Mouse (Mus musculus): ENCODE results near the gene Aurkaip1. TPM values are rescaled to one million over a fixed set of nuclear protein-coding genes. Genes with fewer than 3 reads are reported as not detected.
"Not testable (repeated sequence)": the region's sequence is repeated elsewhere in the genome, so short reads cannot be mapped to it uniquely, and the experiment has no call there.

Gene Aurkaip1
- 100 to 1,000 TPM; 146 to 149 TPM for total RNA-seq (2021)
- long read RNA-seq, experiment 1, transcript Aurkaip1-202 (4 exons, 773 nt): minor isoform, 10 of 255 reads
- long read RNA-seq, experiment 1, transcript Aurkaip1-201 (4 exons, 1,159 nt): major isoform, 196 of 255 reads
- long read RNA-seq, experiment 1, transcript Aurkaip1-203 (3 exons, 1,029 nt): minor isoform, 24 of 255 reads
- long read RNA-seq, experiment 1, partial matches to known transcripts: 5 of 255 reads
- long read RNA-seq, experiment 1, other reads (novel, unspliced or antisense): 20 of 255 reads
- long read RNA-seq, experiment 2, transcript Aurkaip1-203 (3 exons, 1,029 nt): minor isoform, 15 of 170 reads
- long read RNA-seq, experiment 2, transcript Aurkaip1-202 (4 exons, 773 nt): minor isoform, 12 of 170 reads
- long read RNA-seq, experiment 2, transcript Aurkaip1-201 (4 exons, 1,159 nt): major isoform, 122 of 170 reads
- long read RNA-seq, experiment 2, partial matches to known transcripts: 8 of 170 reads
- long read RNA-seq, experiment 2, other reads (novel, unspliced or antisense): 13 of 170 reads

DNA sequence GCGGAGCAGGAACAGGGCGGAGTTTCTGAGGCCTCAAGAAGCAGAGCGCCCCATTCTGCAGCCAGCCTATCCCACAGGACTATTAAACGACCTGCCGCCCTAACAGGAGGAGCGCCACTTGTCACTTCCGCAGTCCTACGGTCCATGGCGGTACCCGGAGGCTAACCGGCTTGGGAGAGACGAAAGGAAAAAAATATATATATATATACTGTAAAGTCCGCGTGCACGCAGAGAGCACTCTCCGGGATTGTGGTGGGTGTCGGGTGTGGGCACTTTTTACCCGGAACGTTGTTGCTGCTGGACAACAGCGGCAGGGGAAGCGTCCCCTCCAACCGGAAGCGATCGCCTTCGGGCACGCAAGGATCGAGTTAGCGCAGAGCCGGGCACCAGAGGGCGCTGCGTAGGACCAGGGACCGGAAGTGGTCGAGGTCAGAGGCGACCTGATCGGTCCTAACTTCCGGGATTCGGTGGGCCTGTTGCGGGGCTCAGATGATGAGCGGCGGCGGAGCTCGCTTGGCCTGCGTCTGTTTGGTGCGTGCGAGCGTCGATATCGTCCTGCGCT, at the start of gene Aurkaip1:
Aurkaip1 (plus strand) TSS at position 68 of the 562 bp plus-strand sequence.
- peak; percentile 97 for DNase-seq

DNA sequence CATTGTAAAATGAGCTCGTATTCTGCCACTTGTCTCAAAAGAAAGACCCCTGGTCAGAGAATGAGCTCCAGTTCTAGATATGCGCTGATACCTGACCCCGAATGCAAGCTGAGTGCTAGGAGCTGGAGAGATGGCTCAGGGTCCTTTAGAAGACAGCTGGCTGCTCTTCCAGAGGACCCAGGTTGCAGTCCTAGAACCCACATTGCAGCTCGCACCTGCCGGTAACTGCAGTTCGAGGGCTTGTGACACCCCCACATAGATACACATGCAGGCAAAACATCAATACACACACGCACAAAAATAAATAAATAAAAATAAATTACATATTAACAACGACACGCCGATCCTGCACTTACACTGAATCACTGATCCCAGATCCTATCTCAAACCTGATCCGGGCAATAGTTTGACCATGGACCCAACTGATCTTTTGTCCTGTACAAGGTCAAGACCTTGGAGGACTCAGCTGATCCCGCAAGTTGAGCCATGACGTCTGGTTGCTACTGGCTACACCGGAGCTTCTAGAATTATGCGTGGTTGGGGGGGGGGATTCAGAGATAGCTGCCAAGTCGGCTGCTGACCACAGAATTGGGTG, 47.5 kb upstream of the Aurkaip1 start:
- DNase-seq: no peak

GRCm38 (mm10) chr4:155784081-155784701, 46.9 kb upstream of the Aurkaip1 start:
- peak; percentile 86 for DNase-seq

- DNase-seq: no peak
These were observed 45.8 kb upstream of the Aurkaip1 start for GRCm38 (mm10) chr4:155785246-155785645.

DNA sequence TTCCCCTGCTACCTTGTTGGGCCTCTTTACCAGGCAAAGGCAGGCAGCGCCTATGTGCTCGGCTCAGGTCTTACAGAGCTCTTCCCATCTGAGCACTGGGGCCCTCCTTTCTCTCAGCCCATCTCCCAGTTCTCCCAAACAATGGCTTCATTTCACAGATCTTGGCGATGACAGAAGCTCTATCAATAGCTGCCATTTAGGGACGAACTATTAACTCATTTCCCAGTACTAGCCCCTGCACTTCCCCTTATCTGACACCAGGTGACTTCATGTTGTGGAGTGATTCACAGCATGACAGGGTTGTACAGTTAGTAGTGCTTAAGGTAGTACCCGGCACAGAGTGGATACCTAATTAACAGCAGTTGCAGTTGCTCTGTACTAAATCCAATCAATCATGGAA, 45.3 kb upstream of the Aurkaip1 start, which contains the start of gene Tmem88b:
Tmem88b (minus strand) TSS at position 56 of the 400 bp plus-strand sequence.
- no peak for DNase-seq

DNA sequence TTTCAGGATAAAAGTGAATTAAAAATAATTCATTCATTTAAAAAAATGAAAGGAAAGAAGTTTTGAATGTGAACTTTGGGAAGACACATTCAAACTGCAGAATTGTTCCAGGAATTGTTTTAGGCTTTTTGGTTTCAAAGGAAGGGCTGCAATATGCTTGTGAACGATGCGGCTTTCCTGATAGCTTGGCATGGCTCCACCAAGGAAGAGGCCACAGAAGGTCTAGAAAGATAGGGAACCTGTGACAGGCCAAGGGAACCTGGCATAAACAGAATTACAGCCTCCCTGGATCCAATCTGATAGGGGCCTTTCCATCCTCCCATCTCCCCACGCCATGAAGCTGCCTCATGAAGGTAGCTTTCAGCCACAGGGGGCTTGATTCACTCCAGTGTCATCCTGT, 42.8 kb upstream of the Aurkaip1 start:
- no peak for DNase-seq

DNA sequence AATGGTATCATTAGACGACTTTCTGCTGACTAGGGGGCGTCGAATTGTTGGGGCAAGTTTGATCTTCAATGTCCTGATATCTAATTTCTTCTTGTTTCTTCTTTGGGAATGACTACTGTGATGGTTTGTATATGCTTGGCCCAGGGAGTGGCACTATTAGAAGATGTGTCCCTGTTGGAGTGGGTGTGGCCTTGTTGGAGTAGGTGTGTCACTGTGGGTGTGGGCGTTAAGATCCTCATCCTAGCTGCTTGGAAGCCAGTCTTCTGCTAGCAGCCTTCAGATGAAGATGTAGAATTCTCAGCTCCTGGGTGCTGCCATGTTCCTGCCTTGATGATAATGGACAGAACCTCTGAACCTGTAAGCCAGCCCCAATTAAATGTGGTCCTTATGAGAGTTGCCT, 42.2 kb upstream of the Aurkaip1 start:
- DNase-seq: not testable (repeated sequence)

GRCm38 (mm10) chr4:155790021-155790489, 41.0 kb upstream of the Aurkaip1 start, which contains the start of gene Ankrd65:
TSS of gene Ankrd65 (plus strand) at chr4:155790439.
- no peak for DNase-seq

DNA sequence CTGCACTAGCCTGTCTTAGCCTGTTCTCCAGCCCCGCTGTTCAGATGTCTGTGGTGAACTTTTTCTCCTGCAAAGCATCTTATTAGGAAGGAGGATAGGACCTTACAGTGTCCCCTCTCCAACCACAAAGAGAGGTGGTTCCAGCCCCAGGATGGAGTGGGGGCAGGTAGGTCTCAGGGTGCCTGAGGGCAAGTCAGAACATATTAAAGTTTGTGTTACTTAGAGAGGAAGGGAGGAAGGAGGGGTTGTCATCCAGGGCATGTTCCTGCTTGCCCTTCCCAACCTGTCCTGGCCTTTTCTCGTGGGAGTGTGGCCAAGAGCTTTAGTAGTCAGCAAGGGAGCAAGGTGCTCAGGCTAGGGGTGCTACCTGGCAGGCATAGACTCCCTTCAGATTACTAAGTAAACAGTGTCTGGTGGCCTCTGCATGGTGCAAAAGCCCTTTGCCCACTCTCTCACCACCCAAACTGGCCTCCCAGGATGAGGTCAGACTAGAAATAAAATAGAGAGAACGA, 40.4 kb upstream of the Aurkaip1 start:
- DNase-seq: no peak

GRCm38 (mm10) chr4:155791240-155791933, 39.7 kb upstream of the Aurkaip1 start:
- no peak for DNase-seq

- DNase-seq: no peak
These were observed 37.3 kb upstream of the Aurkaip1 start for GRCm38 (mm10) chr4:155793730-155794129.

DNA sequence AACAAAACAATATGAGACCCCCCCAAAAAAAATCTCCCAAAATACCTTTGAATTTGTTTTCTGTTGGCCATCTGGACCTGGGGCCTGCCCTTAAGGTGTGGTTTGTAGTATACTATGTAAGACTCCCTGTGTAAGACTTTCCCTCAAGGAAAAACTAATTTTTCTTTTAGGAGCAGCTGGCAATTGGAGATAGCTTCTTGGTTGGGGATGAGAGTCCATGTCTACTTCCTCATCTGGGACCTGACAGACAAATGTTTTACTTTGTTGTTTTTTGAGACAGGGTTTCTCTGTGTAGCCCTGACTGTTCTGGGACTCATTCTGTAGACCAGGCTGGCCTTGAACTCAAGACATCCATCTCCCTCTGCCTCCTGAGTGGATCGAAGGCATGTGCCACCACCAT, 29.0 kb upstream of the Aurkaip1 start:
- DNase-seq: no peak

- no peak for DNase-seq
These were observed 28.2 kb upstream of the Aurkaip1 start, which contains the start of gene Mrpl20 for GRCm38 (mm10) chr4:155802741-155803339. TSS of gene Mrpl20 (plus strand) at chr4:155802878.

DNA sequence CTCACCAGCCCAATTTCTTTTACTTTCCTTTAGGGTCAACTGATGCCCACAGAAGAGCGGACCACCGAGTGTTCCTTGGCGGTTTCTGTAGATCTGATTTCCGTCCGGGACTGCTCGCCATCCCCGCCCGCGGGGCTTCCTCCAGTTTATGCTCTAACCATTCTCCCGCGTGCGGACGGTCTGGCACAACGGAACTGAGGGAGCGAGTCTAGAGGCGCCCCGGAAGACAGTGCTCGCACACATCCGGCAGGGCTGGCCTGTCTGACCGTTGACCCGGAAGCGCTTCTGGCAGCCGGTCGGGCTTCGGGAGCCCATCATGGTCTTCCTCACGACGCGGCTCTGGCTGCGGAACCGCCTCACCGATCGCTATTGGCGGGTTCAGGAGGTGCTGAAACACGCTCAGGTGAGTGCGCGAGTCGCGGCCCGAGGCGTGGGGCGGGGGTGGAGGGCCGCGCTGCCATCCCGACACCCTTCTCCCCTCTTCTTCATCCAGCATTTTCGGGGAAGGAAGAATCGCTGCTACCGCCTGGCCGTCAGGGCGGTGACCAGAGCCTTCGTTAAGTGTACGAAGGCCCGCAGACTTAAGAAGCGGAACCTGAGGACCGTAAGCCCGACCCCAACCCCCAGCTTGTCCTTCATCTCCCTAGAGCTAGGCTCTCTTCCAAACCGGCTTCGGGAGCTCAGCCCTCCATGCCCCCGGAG, 27.6 kb upstream of the Aurkaip1 start:
- DNase-seq: peak; percentile 97

DNA sequence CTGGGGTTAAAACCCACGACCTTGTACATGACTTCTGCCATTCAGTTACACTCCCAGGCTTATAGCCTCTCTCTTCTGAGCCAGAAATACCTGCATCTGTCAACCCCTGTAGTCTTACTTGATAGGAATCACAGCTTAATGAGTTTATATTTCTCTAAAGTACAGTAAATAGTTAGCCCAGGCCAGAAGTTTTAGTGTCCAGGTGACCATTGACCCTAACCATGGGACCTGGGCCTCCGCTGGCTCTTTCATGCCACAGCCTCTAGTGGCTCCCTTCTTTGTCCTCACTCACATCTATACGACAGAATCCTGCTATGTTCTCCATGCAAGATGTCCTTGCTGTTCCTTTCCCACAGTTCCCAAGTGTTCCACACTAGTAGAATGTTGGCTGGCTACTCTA, 23.2 kb upstream of the Aurkaip1 start:
- DNase-seq: no peak

DNA sequence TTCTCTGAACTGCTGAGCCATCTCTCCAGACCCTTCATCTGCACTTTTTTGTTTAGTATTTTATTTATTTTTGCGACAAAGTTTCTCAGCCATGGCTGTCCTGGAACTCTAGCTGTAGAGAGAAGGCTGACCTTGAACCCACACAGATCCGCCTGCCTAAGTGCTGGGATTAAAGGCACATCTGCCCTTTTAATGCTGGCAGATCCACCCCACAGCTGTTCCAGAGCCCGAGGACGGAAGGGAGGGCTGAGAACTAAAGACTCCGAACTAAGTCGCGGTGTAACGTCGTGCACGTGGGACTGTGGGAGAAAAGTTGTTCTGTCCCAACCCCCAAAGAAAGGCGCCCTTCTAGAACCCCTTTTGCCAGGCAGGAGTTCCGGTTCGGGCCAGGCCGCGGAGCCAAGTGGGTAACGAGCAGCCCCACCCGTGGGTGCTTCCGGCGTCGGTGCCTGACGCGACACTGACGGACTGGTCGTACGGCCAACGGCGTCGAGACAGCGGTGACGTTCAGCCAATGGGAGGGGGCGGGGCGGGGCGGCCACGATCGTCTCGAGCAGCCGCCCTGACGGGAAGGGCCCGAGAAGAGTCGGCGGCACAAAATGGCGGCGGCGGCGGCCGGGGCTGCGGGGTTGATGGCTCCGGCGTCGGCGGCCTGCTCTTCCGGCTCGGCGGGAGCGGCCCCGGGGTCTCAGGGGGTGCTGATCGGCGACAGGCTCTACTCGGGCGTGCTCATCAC, 19.0 kb upstream of the Aurkaip1 start, which contains the start of gene Ccnl2:
Ccnl2 (plus strand) TSS at position 561 of the 736 bp plus-strand sequence.
- peak; percentile 95 for DNase-seq

DNA sequence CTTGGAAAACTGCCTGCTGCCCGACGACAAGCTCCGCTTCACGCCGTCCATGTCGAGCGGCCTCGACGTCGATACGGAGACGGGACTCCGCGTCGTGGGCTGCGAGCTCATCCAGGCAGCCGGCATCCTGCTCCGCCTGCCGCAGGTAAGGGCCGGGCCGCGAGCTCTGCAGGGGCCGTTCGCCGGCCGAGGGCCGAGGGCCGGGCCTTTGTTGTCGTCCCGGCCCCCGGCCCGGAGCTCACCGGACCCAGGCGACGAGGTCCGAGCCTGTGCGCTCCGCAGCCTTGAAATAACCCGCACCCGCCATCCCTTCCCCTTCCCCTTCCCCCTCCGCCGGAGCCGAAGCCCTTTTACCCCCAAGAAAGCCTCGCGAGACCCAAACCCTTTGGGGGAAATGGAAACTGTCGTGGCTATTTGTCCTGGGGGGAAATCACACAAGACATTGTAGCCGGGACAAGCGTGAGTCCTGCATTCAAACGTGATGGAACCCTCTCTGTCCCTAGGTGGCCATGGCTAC, 18.3 kb upstream of the Aurkaip1 start:
- peak; percentile 57 for DNase-seq

DNA sequence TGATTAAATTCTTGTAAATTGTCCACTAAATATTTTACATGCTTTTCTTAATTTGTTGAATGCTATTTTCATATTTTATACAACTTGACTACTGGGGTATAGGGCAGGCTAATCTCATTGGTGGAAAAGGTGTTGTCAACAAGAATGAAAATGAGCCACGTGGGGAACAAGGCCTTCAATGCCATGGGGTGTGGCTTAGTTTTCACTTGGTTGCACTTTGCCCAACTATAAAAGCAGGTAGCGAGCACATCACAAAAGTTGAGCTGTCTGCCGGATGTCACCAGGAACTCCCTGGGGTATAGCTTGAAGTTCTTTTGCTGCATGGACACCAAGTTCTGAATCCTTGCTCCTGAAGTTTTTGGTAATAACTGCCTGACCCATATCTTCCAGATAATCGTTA, 13.5 kb upstream of the Aurkaip1 start:
- DNase-seq: no peak

DNA sequence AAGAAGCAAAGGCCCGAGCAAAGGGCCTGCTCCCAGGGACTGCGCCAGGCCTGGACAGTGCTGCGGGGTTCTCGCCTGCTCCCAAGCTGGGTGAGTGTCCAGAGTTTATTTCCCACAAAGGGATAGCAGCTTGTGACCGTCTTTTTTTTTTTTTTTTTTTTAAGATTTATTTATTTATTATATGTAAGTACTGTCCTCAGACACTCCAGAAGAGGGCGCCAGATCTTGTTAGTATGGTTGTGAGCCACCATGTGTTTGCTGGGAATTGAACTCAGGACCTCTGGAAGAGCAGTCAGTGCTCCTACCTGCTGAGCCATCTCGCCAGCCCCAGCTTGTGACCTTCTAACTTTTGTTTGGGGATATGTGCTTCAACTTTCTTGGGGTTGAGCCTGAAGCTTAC, 10.0 kb upstream of the Aurkaip1 start:
- no peak for DNase-seq
